Mouse (Mus musculus): ENCODE measurements around the gene Gm21746.
"Not testable (repeated sequence)": the region's sequence is repeated elsewhere in the genome, so short reads cannot be mapped to it uniquely, and the experiment has no call there.

The Gm21746 gene

DNA sequence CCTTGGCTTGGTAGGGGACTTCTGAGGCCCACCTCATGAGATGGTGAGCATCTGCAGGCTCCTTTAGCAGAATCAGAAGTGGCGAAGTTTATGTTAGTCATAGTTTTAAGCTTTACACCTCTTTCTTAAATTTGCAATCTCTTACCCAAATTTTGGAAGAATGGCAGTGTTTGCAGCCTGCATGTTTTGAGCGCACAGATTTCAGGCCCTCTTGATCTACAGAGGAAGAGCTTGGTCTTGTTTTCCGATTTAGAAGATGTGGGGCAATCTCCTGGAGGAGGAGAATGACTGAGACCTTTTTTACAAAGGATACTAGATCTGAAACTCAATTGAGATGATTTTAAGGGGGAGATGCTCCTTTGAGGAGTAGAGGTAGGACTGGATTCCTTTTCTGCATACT is at the start of gene Gm21746:
Gene Gm21746 (minus strand): TSS at position 101 of the 400 bp plus-strand sequence.
- DNase-seq (ENCODE audit: low spot score): not testable (repeated sequence)

- DNase-seq (ENCODE audit: low spot score): not testable (repeated sequence)
Measured at GRCm38 (mm10) chrY:6266798-6267197, 29.0 kb upstream of the Gm21746 start, which contains the start of gene Gm20873. Gene Gm20873, plus strand, starts transcription at chrY:6267098.

Measured in c-Kit-positive CD71-positive TER-119-positive erythroid progenitor cells, embryonic 14.5 days (primary cell).